Comparison of ENCODE assay signal across 8 mouse cellular contexts in the genomic region with DNA sequence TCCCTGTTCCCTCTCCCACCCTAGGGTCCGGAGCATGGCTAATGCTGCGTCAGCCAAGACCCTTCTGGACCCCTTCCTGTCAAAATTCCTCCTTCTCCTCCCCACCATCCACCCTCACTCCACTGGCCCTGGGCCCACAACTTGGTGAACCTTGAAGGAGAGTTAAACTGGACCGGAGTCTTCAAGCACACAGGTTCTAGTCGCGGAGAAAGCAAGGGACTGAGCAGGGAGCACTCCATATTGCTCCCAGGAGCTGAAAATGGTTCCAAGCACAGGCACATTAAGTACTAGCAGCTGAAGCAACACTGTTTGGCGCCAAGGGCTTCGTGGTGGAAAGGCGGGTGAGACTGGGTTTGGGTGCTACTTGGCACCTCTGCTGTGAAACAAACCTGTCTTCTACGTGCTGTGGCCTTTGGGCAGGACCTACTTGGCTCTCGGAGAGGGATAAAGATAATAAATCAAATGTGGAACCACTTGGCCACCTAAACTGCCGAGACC.
DNase-seq lines count a peak whose midpoint lies in the region; ATAC-seq lines count a peak whose summit lies in the region.

No protein-coding gene starts in this region.

- peaks cover 71% of the 10 kb centered on the region for H3K27me3 ChIP-seq in embryonic facial prominence, embryonic 10.5 days (replicated peaks; ENCODE audit: low read depth, poor library complexity, severe bottlenecking)
- H3K27me3 ChIP-seq in hindbrain, embryonic 14.5 days (ENCODE audit: control insufficient read depth, insufficient read depth, low read length): peaks cover 39% of the 10 kb centered on the region
- peaks cover 56% of the 10 kb centered on the region for H3K27me3 ChIP-seq in midbrain, embryonic 13.5 days

- H3K36me3 ChIP-seq in embryonic facial prominence, embryonic 10.5 days (replicated peaks): no peaks in the 10 kb centered on the region
- no peaks in the 10 kb centered on the region for H3K36me3 ChIP-seq in hindbrain, embryonic 14.5 days (replicated peaks; ENCODE audit: control insufficient read depth, insufficient read depth)
- H3K36me3 ChIP-seq in midbrain, embryonic 13.5 days: no peaks in the 10 kb centered on the region

- 31% methylated on average over 11 of the region's 11 CpGs for WGBS in embryonic facial prominence, embryonic 10.5 days
- 43% methylated on average over 11 of the region's 11 CpGs for WGBS in hindbrain, embryonic 14.5 days
- 41% methylated on average over 11 of the region's 11 CpGs for WGBS in midbrain, embryonic 13.5 days

- H3K4me2 ChIP-seq in hindbrain, embryonic 14.5 days (replicated peaks): peak overlapping the region; percentile 88
- peak overlapping the region; percentile 97 for H3K4me2 ChIP-seq in midbrain, embryonic 13.5 days (replicated peaks)

- peak overlapping the region; percentile 76 for H3K4me3 ChIP-seq in embryonic facial prominence, embryonic 10.5 days
- H3K4me3 ChIP-seq in hindbrain, embryonic 14.5 days (replicated peaks; ENCODE audit: low read length): peak overlapping the region; percentile 54
- H3K4me3 ChIP-seq in midbrain, embryonic 13.5 days (replicated peaks): peak overlapping the region; percentile 58

- no peak for ATAC-seq in hindbrain, embryonic 14.5 days (ENCODE audit: low FRiP score)
- ATAC-seq in midbrain, embryonic 13.5 days: no peak

- peak overlapping the region; percentile 46 for H3K9ac ChIP-seq in hindbrain, embryonic 14.5 days
- peak overlapping the region; percentile 68; the same call in 1 of the 2 replicates for H3K9ac ChIP-seq in midbrain, embryonic 13.5 days (replicated peaks)

- peak; percentile 38 for DNase-seq in kidney, adult 18-20 months
- no peak for DNase-seq in kidney, postnatal 25 days
- peak; percentile 34 for DNase-seq in embryonic facial prominence, embryonic 10.5 days (ENCODE audit: low spot score)
- DNase-seq in hindbrain, embryonic 14.5 days (ENCODE audit: low spot score): no peak
- no peak for DNase-seq in left cerebral cortex, adult 9 months (ENCODE audit: low spot score in 2 of 2)
- no peak for DNase-seq in frontal cortex, postnatal 10 days (ENCODE audit: low spot score in 2 of 2)
- no peak for DNase-seq in thymus, postnatal 25 days

- peaks cover 29% of the 10 kb centered on the region for H3K4me1 ChIP-seq in embryonic facial prominence, embryonic 10.5 days
- H3K4me1 ChIP-seq in hindbrain, embryonic 14.5 days (replicated peaks; ENCODE audit: control insufficient read depth, insufficient read depth, low read length): no peaks in the 10 kb centered on the region; the same call in 1 of the 2 replicates
- peaks cover 15% of the 10 kb centered on the region for H3K4me1 ChIP-seq in midbrain, embryonic 13.5 days (replicated peaks)

- H3K27ac ChIP-seq in embryonic facial prominence, embryonic 10.5 days (replicated peaks): peak overlapping the region; percentile 52
- H3K27ac ChIP-seq in hindbrain, embryonic 14.5 days: no peak overlapping the region
- H3K27ac ChIP-seq in midbrain, embryonic 13.5 days: no peak overlapping the region

- H3K9me3 ChIP-seq in embryonic facial prominence, embryonic 10.5 days: no peaks in the 10 kb centered on the region
- H3K9me3 ChIP-seq in hindbrain, embryonic 14.5 days (ENCODE audit: control insufficient read depth, low read length): no peaks in the 10 kb centered on the region
- H3K9me3 ChIP-seq in midbrain, embryonic 13.5 days: no peaks in the 10 kb centered on the region

Comparison
In these comparisons a context has a peak if more than half of its experiments do, and no peak if none do; other contexts are left out.
1. DNase-seq: peak in kidney, adult 18-20 months (single experiment) and embryonic facial prominence, embryonic 10.5 days (single experiment); none in kidney, postnatal 25 days (0 of 2), hindbrain, embryonic 14.5 days (single experiment), left cerebral cortex, adult 9 months (0 of 2), frontal cortex, postnatal 10 days (0 of 2) and thymus, postnatal 25 days (single experiment).
2. Peak in every context shown above with its lines, with median percentiles within 50 percentile points of each other: H3K4me3 ChIP-seq.